Mouse (Mus musculus): Measurements from ENCODE around the gene Sdccag8. TPM values are rescaled to one million over a fixed set of nuclear protein-coding genes. Genes with fewer than 3 reads are reported as not detected.

The Sdccag8 gene
- polyA plus RNA-seq, 1 experiment from 2014 or later: 6.4 TPM

DNA sequence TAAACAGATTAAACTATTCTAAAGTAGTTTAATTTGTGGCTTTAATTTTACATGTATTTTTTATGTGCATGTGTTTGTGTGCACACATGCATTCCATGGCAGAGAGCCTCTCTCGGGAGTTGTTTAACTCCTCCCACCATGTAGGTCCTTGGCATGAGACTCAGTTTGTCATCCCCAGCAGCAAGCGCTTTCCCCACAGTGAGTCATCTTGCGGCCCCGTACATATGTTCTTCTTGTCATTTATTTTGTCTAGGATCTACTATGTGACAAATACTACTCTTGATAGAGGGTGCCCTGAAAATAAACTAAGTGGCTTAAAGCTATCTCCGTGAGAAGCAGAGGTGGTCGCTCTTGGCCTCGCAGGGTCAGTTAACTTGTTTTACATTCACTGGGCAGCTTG, 36.9 kb downstream of the Sdccag8 start:
- Histone ChIP-seq H3K4me1 (no peaks in the 10 kb centered on the region), H3K27ac (no peak overlapping the region), H3K9me3 (replicated peaks) (no peaks in the 10 kb centered on the region), H3K4me2 (no peak overlapping the region), H3K9ac (no peak overlapping the region), H3K4me3 (no peak overlapping the region), H3K27me3 (replicated peaks) (no peaks in the 10 kb centered on the region), H3K36me3 (peaks cover 4% of the 10 kb centered on the region; the same call in 1 of the 2 replicates)
- no peak for ATAC-seq
- WGBS (ENCODE audit: insufficient replicate concordance): 86% methylated on average over 7 of the region's 7 CpGs

DNA sequence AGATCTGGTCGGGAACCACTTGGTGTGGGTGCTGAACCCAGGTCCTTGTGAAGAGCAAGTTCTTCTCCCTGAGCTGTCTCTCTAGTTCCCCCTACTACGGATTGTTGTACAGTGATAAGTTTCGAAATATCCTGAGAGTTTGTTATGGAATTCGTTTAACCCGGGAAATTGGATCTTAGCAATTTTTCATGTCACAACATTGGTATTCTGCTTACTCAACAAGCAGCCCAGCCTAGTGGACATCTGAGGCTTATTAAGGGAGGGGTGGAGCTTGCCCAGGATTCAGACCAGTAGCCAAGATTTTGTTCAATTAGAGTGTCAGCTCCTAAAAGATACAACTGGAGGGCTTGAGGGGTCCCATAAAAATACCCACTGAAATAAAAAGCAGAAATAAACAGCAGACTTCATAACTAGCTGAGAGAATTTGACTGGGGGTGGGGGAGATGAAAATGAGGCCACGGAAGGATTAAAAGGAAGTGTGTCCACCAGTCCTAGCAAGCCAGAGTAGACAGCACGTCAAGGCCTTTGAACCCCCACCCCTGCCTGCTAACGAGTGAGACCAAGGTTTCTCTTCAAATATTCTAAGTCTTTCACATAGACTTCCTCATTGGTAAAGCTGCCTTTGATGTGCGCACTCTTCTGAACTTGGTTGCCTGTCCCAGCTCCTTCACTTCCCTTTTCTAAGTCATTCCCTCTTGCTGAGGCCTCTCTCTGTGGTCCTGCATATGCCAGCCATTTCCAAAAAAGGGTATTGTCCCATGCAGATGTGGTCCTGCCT, 38.5 kb downstream of the Sdccag8 start:
- no peaks in the 10 kb centered on the region for H3K9me3 ChIP-seq (replicated peaks)
- H3K27me3 ChIP-seq (replicated peaks): no peaks in the 10 kb centered on the region
- no peak overlapping the region for H3K9ac ChIP-seq
- no peak overlapping the region for H3K27ac ChIP-seq
- H3K4me2 ChIP-seq: no peak overlapping the region
- H3K4me3 ChIP-seq: no peak overlapping the region
- peaks cover 4% of the 10 kb centered on the region; the same call in 1 of the 2 replicates for H3K36me3 ChIP-seq
- ATAC-seq: no peak
- no peaks in the 10 kb centered on the region for H3K4me1 ChIP-seq
- 59% methylated on average over 9 of the region's 9 CpGs for WGBS (ENCODE audit: insufficient replicate concordance)

DNA sequence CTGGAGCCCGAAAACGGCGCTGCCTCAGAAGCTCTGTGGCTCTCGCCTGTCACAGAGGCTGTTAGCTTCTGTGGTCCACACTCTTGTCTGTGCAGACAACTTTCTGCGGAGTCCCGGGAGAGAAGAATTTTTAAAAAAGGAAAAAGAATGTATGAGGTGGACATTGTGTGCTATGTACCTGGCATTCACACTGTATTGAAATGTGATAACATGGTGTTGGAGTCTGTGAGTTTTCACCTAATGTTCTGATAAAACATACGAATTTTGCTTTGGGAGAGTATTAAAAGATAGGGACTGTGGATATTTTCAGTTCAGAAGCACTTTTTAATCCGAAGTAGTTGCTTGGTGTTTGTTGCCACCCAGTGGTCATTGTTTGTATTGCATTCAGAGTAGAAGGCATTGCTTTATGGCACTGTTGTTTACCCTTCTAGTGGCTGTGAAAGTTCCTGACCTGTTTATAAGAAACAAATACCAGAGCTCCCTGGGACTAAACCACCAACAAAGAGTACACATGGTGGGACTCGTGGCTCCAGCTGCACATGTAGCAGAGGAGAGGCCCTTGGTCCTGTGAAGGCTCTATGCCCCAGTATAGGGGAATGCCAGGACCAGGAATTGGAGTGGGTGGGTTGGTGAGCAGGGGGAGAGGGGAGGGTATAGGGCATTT, 47.7 kb downstream of the Sdccag8 start:
- no peak overlapping the region for H3K4me2 ChIP-seq
- H3K27ac ChIP-seq: no peak overlapping the region
- H3K4me3 ChIP-seq: no peak overlapping the region
- H3K27me3 ChIP-seq (replicated peaks): no peaks in the 10 kb centered on the region
- H3K9me3 ChIP-seq (replicated peaks): no peaks in the 10 kb centered on the region
- H3K36me3 ChIP-seq: no peaks in the 10 kb centered on the region
- H3K4me1 ChIP-seq: no peaks in the 10 kb centered on the region
- no peak for ATAC-seq
- WGBS (ENCODE audit: insufficient replicate concordance): 57% methylated on average over 9 of the region's 9 CpGs
- H3K9ac ChIP-seq: no peak overlapping the region

DNA sequence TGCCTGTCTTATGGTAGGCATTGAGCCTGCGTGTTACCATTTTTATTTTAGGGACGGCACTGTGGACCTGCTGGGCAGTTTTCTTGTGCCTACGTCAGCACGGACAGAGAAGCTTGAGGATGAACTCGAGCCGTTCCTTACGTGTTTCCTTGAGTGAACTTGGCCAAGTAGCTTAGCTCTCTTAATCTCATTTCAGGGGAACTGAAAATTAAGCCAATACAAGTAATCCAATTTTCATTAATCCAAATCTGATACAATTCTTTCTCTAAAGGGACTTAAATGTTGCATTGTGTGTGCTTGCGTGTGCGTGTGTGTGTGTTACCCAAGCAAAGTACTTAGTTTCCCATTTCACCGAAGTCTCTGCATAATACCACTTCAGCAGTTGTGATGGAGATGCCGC, 56.0 kb downstream of the Sdccag8 start:
- H3K36me3 ChIP-seq: 0 out of 2 replicates have a peak, but pooled peaks cover 2% of the 10 kb centered on the region
- no peaks in the 10 kb centered on the region for H3K4me1 ChIP-seq
- WGBS (ENCODE audit: insufficient replicate concordance): 84% methylated on average over 11 of the region's 11 CpGs
- no peak for ATAC-seq
- no peak overlapping the region for H3K9ac ChIP-seq
- no peaks in the 10 kb centered on the region for H3K27me3 ChIP-seq (replicated peaks)
- no peak overlapping the region for H3K27ac ChIP-seq
- no peaks in the 10 kb centered on the region for H3K9me3 ChIP-seq (replicated peaks)
- H3K4me2 ChIP-seq: no peak overlapping the region
- no peak overlapping the region for H3K4me3 ChIP-seq

- Histone ChIP-seq H3K4me2 (no peak overlapping the region), H3K4me3 (no peak overlapping the region), H3K9ac (no peak overlapping the region), H3K9me3 (replicated peaks) (no peaks in the 10 kb centered on the region), H3K27ac (no peak overlapping the region), H3K36me3 (0 out of 2 replicates have a peak, but pooled peaks cover 2% of the 10 kb centered on the region), H3K4me1 (no peaks in the 10 kb centered on the region), H3K27me3 (replicated peaks) (no peaks in the 10 kb centered on the region)
- WGBS (ENCODE audit: insufficient replicate concordance): 34% methylated on average over 3 of the region's 3 CpGs
- no peak for ATAC-seq
Observed at GRCm38 (mm10) chr1:176871975-176872374, 57.5 kb downstream of the Sdccag8 start.

GRCm38 (mm10) chr1:176873463-176873862, 59.0 kb downstream of the Sdccag8 start:
- no peaks in the 10 kb centered on the region for H3K9me3 ChIP-seq (replicated peaks)
- H3K36me3 ChIP-seq: 0 out of 2 replicates have a peak, but pooled peaks cover 2% of the 10 kb centered on the region
- 71% methylated on average over 9 of the region's 9 CpGs for WGBS (ENCODE audit: insufficient replicate concordance)
- H3K27ac ChIP-seq: no peak overlapping the region
- no peak overlapping the region for H3K4me2 ChIP-seq
- no peak overlapping the region for H3K9ac ChIP-seq
- no peaks in the 10 kb centered on the region for H3K4me1 ChIP-seq
- H3K4me3 ChIP-seq: no peak overlapping the region
- no peak for ATAC-seq
- no peaks in the 10 kb centered on the region for H3K27me3 ChIP-seq (replicated peaks)

DNA sequence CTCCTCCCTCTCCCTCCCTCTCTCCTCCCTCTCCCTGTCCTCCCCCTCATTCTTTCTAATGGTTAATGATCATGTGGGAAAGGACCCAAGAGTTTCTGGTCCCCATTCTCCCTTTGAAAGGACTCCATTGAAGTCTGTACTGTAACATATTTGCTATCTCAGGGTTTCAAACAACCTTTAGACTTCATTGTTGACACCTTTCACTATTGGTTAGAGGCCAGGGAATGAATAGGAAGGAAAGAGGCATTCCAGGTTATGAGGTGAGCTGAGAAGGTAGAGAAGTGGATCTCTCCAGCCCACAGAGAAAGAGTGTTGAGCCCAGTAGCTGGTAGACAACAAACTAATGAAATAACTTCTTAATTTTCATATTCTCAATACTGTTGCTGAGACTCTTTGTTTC, 59.7 kb downstream of the Sdccag8 start:
- H3K9me3 ChIP-seq (replicated peaks): no peaks in the 10 kb centered on the region
- H3K4me2 ChIP-seq: no peak overlapping the region
- H3K36me3 ChIP-seq: no peaks in the 10 kb centered on the region
- no peak for ATAC-seq
- no peak overlapping the region for H3K27ac ChIP-seq
- no peak overlapping the region for H3K4me3 ChIP-seq
- H3K27me3 ChIP-seq (replicated peaks): no peaks in the 10 kb centered on the region
- no peak overlapping the region for H3K9ac ChIP-seq
- H3K4me1 ChIP-seq: no peaks in the 10 kb centered on the region

DNA sequence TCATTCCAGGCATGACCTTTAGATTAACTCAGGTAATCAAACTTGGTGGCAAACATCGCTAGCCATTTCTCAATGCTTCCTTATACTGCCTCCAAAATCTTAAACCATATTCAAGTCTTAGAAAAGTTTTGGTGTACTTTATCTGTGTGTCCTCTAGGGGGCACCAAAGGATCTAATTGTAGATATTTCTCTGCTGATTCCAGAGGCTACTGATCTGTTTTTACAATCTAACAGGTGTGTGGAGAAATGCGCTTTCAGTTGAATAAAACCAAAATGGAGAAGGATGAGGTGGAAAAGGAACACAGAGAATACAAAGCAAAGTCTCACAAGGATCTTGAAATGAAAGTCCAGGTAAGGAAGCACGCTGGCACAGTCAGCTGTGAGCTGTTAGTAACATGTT, 63.3 kb downstream of the Sdccag8 start:
- no peak for ATAC-seq
- H3K4me2 ChIP-seq: no peak overlapping the region
- H3K4me1 ChIP-seq: no peaks in the 10 kb centered on the region
- H3K36me3 ChIP-seq: no peaks in the 10 kb centered on the region
- H3K9me3 ChIP-seq (replicated peaks): no peaks in the 10 kb centered on the region
- WGBS (ENCODE audit: insufficient replicate concordance): 41% methylated on average over 3 of the region's 3 CpGs
- no peak overlapping the region for H3K4me3 ChIP-seq
- H3K27ac ChIP-seq: no peak overlapping the region
- H3K9ac ChIP-seq: no peak overlapping the region
- H3K27me3 ChIP-seq (replicated peaks): no peaks in the 10 kb centered on the region

DNA sequence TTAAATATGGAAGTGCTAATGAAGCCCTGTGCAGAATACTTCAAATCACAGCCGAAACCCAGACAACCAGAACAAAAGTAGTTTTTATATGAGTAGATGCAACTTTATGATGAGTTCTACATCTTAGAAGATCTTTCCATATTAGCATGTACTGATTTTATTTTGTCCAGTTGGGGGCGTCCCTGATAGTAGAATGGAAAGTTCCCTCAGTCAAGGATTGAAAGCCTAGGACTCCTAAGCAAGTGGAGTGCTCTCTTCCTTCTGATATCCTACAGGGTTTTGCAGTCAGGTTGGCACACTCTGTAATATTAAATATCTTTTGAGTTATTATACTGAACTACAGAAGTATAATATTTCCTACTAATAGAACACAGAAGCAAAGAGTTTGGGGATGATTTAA, 64.5 kb downstream of the Sdccag8 start:
- no peaks in the 10 kb centered on the region for H3K27me3 ChIP-seq (replicated peaks)
- no peak overlapping the region for H3K9ac ChIP-seq
- no peak overlapping the region for H3K4me2 ChIP-seq
- no peaks in the 10 kb centered on the region for H3K36me3 ChIP-seq
- H3K27ac ChIP-seq: no peak overlapping the region
- WGBS (ENCODE audit: insufficient replicate concordance): 69% methylated on average over 2 of the region's 2 CpGs
- H3K9me3 ChIP-seq (replicated peaks): no peaks in the 10 kb centered on the region
- no peak overlapping the region for H3K4me3 ChIP-seq
- no peaks in the 10 kb centered on the region for H3K4me1 ChIP-seq
- ATAC-seq: no peak

GRCm38 (mm10) chr1:176879614-176880013, 65.2 kb downstream of the Sdccag8 start:
- H3K9ac ChIP-seq: no peak overlapping the region
- 77% methylated on average over 6 of the region's 6 CpGs for WGBS (ENCODE audit: insufficient replicate concordance)

DNA sequence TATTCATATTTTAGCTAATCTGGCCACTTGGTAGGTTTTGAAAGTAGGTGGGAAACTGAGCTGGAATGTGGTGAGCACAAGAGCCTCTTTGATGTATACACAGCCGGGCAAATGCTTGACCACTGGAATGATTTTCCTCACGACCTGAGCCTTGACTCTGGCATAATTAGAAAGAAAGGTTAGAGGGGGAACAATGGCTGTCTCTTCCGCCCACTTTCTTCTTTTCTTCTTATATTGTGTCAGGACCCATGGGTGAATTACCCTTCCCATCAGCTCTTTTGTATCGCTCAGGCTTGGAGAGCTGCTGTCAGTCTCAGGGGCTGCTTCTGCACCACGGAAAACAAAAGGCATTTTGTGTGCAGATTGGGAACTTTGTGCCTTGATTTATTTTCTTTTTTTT, 65.6 kb downstream of the Sdccag8 start:
- Histone ChIP-seq H3K4me2 (no peak overlapping the region), H3K4me1 (no peaks in the 10 kb centered on the region), H3K27me3 (replicated peaks) (no peaks in the 10 kb centered on the region), H3K4me3 (no peak overlapping the region), H3K27ac (no peak overlapping the region), H3K9ac (no peak overlapping the region), H3K9me3 (replicated peaks) (no peaks in the 10 kb centered on the region), H3K36me3 (no peaks in the 10 kb centered on the region)
- no peak for ATAC-seq
- WGBS (ENCODE audit: insufficient replicate concordance): 60% methylated on average over 5 of the region's 5 CpGs

More at GRCm38 (mm10) chr1:176879614-176880013, 65.2 kb downstream of the Sdccag8 start:
- Histone ChIP-seq H3K27ac (no peak overlapping the region), H3K27me3 (replicated peaks) (no peaks in the 10 kb centered on the region), H3K4me1 (no peaks in the 10 kb centered on the region), H3K9me3 (replicated peaks) (no peaks in the 10 kb centered on the region), H3K4me2 (no peak overlapping the region), H3K4me3 (no peak overlapping the region), H3K36me3 (no peaks in the 10 kb centered on the region)
- ATAC-seq: no peak

DNA sequence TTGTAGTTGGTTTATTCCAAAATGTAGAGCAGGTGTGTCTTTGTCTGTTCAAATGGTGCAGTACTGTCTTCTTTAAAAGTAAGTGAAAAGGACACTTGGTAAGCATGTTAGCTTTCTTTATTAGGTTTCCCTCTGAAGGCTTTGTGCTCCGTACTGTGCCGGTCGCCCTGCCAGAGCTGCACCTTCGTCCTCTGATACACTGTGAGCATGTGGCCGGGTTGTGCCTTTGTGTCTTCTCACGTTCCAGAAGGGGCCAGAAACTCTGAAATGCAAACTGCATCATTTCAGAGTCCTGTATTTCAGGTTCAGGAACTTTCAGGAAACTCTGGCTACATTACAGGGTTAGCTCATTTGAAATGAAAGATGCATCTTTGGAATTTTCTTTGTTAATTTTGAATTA, 66.5 kb downstream of the Sdccag8 start:
- WGBS (ENCODE audit: insufficient replicate concordance): 82% methylated on average over 6 of the region's 6 CpGs
- H3K36me3 ChIP-seq: no peaks in the 10 kb centered on the region

More for the DNA sequence above, 66.5 kb downstream of the Sdccag8 start:
- H3K4me3 ChIP-seq: no peak overlapping the region
- H3K4me1 ChIP-seq: no peaks in the 10 kb centered on the region
- H3K27ac ChIP-seq: no peak overlapping the region
- no peak overlapping the region for H3K9ac ChIP-seq
- no peaks in the 10 kb centered on the region for H3K27me3 ChIP-seq (replicated peaks)
- ATAC-seq: no peak
- H3K9me3 ChIP-seq (replicated peaks): no peaks in the 10 kb centered on the region
- no peak overlapping the region for H3K4me2 ChIP-seq

All from liver, embryonic 12.5 days (tissue).